Mouse (Mus musculus) limb, embryonic 14.5 days (tissue): ENCODE results near the gene Klhl15. TPM values are rescaled to one million over a fixed set of nuclear protein-coding genes. Genes with fewer than 3 reads are reported as not detected.

ENCODE experiments used
- ATAC-seq: fragments of 200-750 bp; cut with Nextera tagmentation; 2 replicates; pipeline ENCODE4 v1.8.0; 2017; ENCODE audit warnings: low read depth, moderate number of reproducible peaks, moderate TSS enrichment; ENCODE audit not compliant: low FRiP score
- DNase-seq: peaks from one replicate; pipeline ENCODE4 v3.0.0-alpha.2; 2015; ENCODE audit warnings: low spot score
- H3K27ac ChIP-seq: fragments of 300-500 bp; sonication (generic); replicated peaks from 2 replicates; pipeline ENCODE4 v1.5.1; 2014; ENCODE audit warnings: low read depth, mild to moderate bottlenecking, low read length, moderate library complexity, mixed read lengths
- H3K27me3 ChIP-seq: fragments of 300-500 bp; sonication (generic); 2 replicates; pipeline ENCODE4 v1.6.1; 2014; ENCODE audit warnings: low read length, mixed read lengths; ENCODE audit not compliant: control insufficient read depth, insufficient read depth
- H3K36me3 ChIP-seq: fragments of 300-500 bp; sonication (generic); 2 replicates; pipeline ENCODE4 v1.6.1; 2014; ENCODE audit warnings: mild to moderate bottlenecking, low read length, moderate library complexity, mixed read lengths; ENCODE audit not compliant: control insufficient read depth, insufficient read depth
- H3K4me1 ChIP-seq: fragments of 300-500 bp; sonication (generic); 2 replicates; pipeline ENCODE4 v1.6.1; 2014; ENCODE audit warnings: antibody characterized with exemption, low read length, mixed read lengths; ENCODE audit not compliant: control insufficient read depth, insufficient read depth
- H3K4me2 ChIP-seq: fragments of 300-500 bp; sonication (generic); replicated peaks from 2 replicates; pipeline ENCODE4 v1.6.1; 2014; ENCODE audit warnings: low read depth, mild to moderate bottlenecking, low read length, moderate library complexity; ENCODE audit not compliant: severe bottlenecking
- H3K4me3 ChIP-seq: fragments of 300-500 bp; sonication (generic); replicated peaks from 2 replicates; pipeline ENCODE4 v1.5.1; 2014; ENCODE audit warnings: low read length
- H3K9ac ChIP-seq: fragments of 300-500 bp; sonication (generic); 2 replicates; pipeline ENCODE4 v1.6.1; 2014; ENCODE audit warnings: mild to moderate bottlenecking, low read depth, low read length, moderate library complexity; ENCODE audit not compliant: severe bottlenecking
- H3K9me3 ChIP-seq: fragments of 300-500 bp; sonication (generic); 2 replicates; pipeline ENCODE4 v1.6.1; 2016; ENCODE audit warnings: low read length; ENCODE audit not compliant: control insufficient read depth
- POLR2A ChIP-seq: fragments of 200-500 bp; IDR thresholded peaks from 2 replicates; pipeline ENCODE4 v1.8.0; 2012; ENCODE audit warnings: inconsistent platforms, mild to moderate bottlenecking, moderate library complexity, borderline replicate concordance; ENCODE audit not compliant: insufficient read depth, insufficient read length; ENCODE audit errors: extremely low read depth
- WGBS: fragments of 180-500 bp; shearing (Covaris S2); extraction: QIAGEN DNeasy Blood & Tissue Kit; methylation state at CpG from one replicate; pipeline ENCODE4 v1.1.7; 2014; 5-methylcytosine and 5-hydroxymethylcytosine counted together
- microRNA-seq: library from miRNA; unstranded; fragments of <30 nt; microRNA quantifications from one replicate; pipeline ENCODE4, GENCODE M21; 2016
- polyA plus RNA-seq, 2 experiments: library from polyadenylated mRNA; depleted of rRNA in 1 of 2; stranded (reverse) in 1 of 2; unstranded in 1 of 2; fragments of >200 nt; fragmentation: Nextera tagmentation in 1 of 2; extraction: Ambion mirVana in 1 of 2; gene quantifications; 2 replicates each; pipeline versions ENCODE4 v1.2.1 to v1.2.3; 2012 to 2014

The Klhl15 gene
- polyA plus RNA-seq, 2 experiments, result 4.9 to 10.6 TPM

GRCm38 (mm10) chrX:94235601-94236000, 1.2 kb downstream of the Klhl15 start:
- H3K9me3 ChIP-seq, result no peaks in the 10 kb centered on the region
- peak overlapping the region; percentile 47 for H3K4me2 ChIP-seq
- H3K36me3 ChIP-seq, result no peaks in the 10 kb centered on the region
- TF ChIP-seq POLR2A, result no peak
- no peak for ATAC-seq
- no peak for DNase-seq
- no peak overlapping the region for H3K27ac ChIP-seq
- WGBS, result 30% methylated on average over 12 of the region's 12 CpGs
- peaks cover 12% of the 10 kb centered on the region; the same call in 1 of the 2 replicates for H3K27me3 ChIP-seq
- H3K4me1 ChIP-seq, result no peaks in the 10 kb centered on the region
- H3K4me3 ChIP-seq, result peak overlapping the region; percentile 58
- H3K9ac ChIP-seq, result peak overlapping the region; percentile 66

GRCm38 (mm10) chrX:94288923-94289322, 54.5 kb downstream of the Klhl15 start:
- H3K4me2 ChIP-seq, result no peak overlapping the region
- H3K9me3 ChIP-seq, result no peaks in the 10 kb centered on the region
- no peak for TF ChIP-seq POLR2A
- no peaks in the 10 kb centered on the region for H3K27me3 ChIP-seq
- no peak overlapping the region for H3K4me3 ChIP-seq
- no peaks in the 10 kb centered on the region for H3K36me3 ChIP-seq
- H3K4me1 ChIP-seq, result no peaks in the 10 kb centered on the region
- no peak overlapping the region for H3K9ac ChIP-seq
- DNase-seq (peak; percentile 18), ATAC-seq (no peak)
- no peak overlapping the region for H3K27ac ChIP-seq
- 15% methylated on average over 2 of the region's 2 CpGs for WGBS

- no peaks in the 10 kb centered on the region for H3K9me3 ChIP-seq
- DNase-seq (no peak), ATAC-seq (no peak)
- no peaks in the 10 kb centered on the region for H3K4me1 ChIP-seq
- no peak overlapping the region for H3K4me3 ChIP-seq
- H3K36me3 ChIP-seq, result no peaks in the 10 kb centered on the region
- H3K4me2 ChIP-seq, result no peak overlapping the region
- H3K27me3 ChIP-seq, result 0 out of 2 replicates have a peak, but pooled peaks cover 4% of the 10 kb centered on the region
- 51% methylated on average over 2 of the region's 2 CpGs for WGBS
- TF ChIP-seq POLR2A, result no peak
- no peak overlapping the region for H3K9ac ChIP-seq
- H3K27ac ChIP-seq, result no peak overlapping the region
Observed at GRCm38 (mm10) chrX:94302928-94303327, 68.5 kb downstream of the Klhl15 start.

GRCm38 (mm10) chrX:94321036-94321902, 86.9 kb downstream of the Klhl15 start:
- Histone ChIP-seq H3K4me2 (no peak overlapping the region), H3K4me1 (no peaks in the 10 kb centered on the region), H3K27ac (no peak overlapping the region), H3K27me3 (no peaks in the 10 kb centered on the region), H3K9me3 (no peaks in the 10 kb centered on the region), H3K9ac (no peak overlapping the region), H3K4me3 (no peak overlapping the region), H3K36me3 (no peaks in the 10 kb centered on the region)
- no peak for TF ChIP-seq POLR2A
- ATAC-seq, result no peak
- WGBS, result 82% methylated on average over 11 of the region's 11 CpGs
- DNase-seq, result no peak

Small RNAs within 50 kb of the gene (microRNA-seq; reads per million reads assigned to microRNA genes)
- gene Mir7673, result not detected

Other genes with a start within 250 kb of the Klhl15 start
- gene Zfx, start 110.9 kb upstream of the Klhl15 start, polyA plus RNA-seq (2012; rRNA removed), result 14.7 and 15.0 TPM in 2 replicates
- 29.7 and 34.8 TPM in 2 replicates for gene Zfx, start 110.9 kb upstream of the Klhl15 start, polyA plus RNA-seq (2014; fragmentation: Nextera tagmentation; extraction: Ambion mirVana)
- 87.3 and 117 TPM in 2 replicates for gene Eif2s3x, start 21.7 kb upstream of the Klhl15 start, polyA plus RNA-seq (2012; rRNA removed)
- gene Eif2s3x, start 21.7 kb upstream of the Klhl15 start, polyA plus RNA-seq (2014; fragmentation: Nextera tagmentation; extraction: Ambion mirVana), result 63.5 and 110 TPM in 2 replicates
- gene Fam90a1b, start 132.2 kb downstream of the Klhl15 start, polyA plus RNA-seq (2012; rRNA removed), result 0.08 and 0.13 TPM in 2 replicates
- gene Fam90a1b, start 132.2 kb downstream of the Klhl15 start, polyA plus RNA-seq (2014; fragmentation: Nextera tagmentation; extraction: Ambion mirVana), result 0.10 and 0.19 TPM in 2 replicates
- 17.1 and 18.5 TPM in 2 replicates for gene Apoo, start 132.5 kb downstream of the Klhl15 start, polyA plus RNA-seq (2012; rRNA removed)
- 69.5 and 73.4 TPM in 2 replicates for gene Apoo, start 132.5 kb downstream of the Klhl15 start, polyA plus RNA-seq (2014; fragmentation: Nextera tagmentation; extraction: Ambion mirVana)